Mouse (Mus musculus) adipocyte (in vitro differentiated cells): ENCODE data around the gene Rffl.

Experiments used
- DNase-seq: peaks from one replicate; pipeline ENCODE4 v3.0.0-alpha.2; 2016; ENCODE audit warnings: low spot score

The Rffl gene

GRCm38 (mm10) chr11:82764438-82764924, 106.5 kb downstream of the Rffl start:
- no peak for DNase-seq

GRCm38 (mm10) chr11:82763742-82764437, 107.1 kb downstream of the Rffl start, which contains the start of the genes Cct6b and Zfp830:
Cct6b (minus strand) TSS chr11:82764321.
Zfp830 (plus strand) TSS chr11:82764345.
- peak; percentile 95 for DNase-seq

GRCm38 (mm10) chr11:82763261-82763660, 107.7 kb downstream of the Rffl start:
- no peak for DNase-seq

GRCm38 (mm10) chr11:82762286-82762829, 108.7 kb downstream of the Rffl start:
- DNase-seq = no peak

- no peak for DNase-seq
These were observed 115.1 kb downstream of the Rffl start for GRCm38 (mm10) chr11:82755919-82756318.
